Mouse (Mus musculus) stomach, embryonic 15.5 days (tissue): ENCODE measurements around the gene Mon2. TPM values are rescaled to one million over a fixed set of nuclear protein-coding genes. Genes with fewer than 3 reads are reported as not detected.

Source experiments
- ATAC-seq: fragments of 200-750 bp; cut with Nextera tagmentation; 2 replicates; pipeline ENCODE4 v1.8.0; 2017; ENCODE audit warnings: low read depth, moderate number of reproducible peaks, moderate TSS enrichment; ENCODE audit not compliant: insufficient read depth, low FRiP score
- H3K27ac ChIP-seq: fragments of 300-500 bp; sonication (generic); 2 replicates; pipeline ENCODE4 v1.5.1; 2015; ENCODE audit warnings: mild to moderate bottlenecking, inconsistent platforms
- H3K27me3 ChIP-seq: fragments of 300-500 bp; sonication (generic); replicated peaks from 2 replicates; pipeline ENCODE4 v1.6.1; 2015; ENCODE audit warnings: inconsistent platforms
- H3K36me3 ChIP-seq: fragments of 300-500 bp; sonication (generic); 2 replicates; pipeline ENCODE4 v1.6.1; 2015; ENCODE audit warnings: inconsistent platforms
- H3K4me1 ChIP-seq: fragments of 300-500 bp; sonication (generic); 2 replicates; pipeline ENCODE4 v1.6.1; 2015; ENCODE audit warnings: inconsistent platforms
- H3K4me2 ChIP-seq: fragments of 300-500 bp; sonication (generic); 2 replicates; pipeline ENCODE4 v1.6.1; 2015; ENCODE audit warnings: mild to moderate bottlenecking, inconsistent platforms
- H3K4me3 ChIP-seq: fragments of 300-500 bp; sonication (generic); replicated peaks from 2 replicates; pipeline ENCODE4 v1.5.1; 2015; ENCODE audit warnings: inconsistent platforms
- H3K9ac ChIP-seq: fragments of 300-500 bp; sonication (generic); 2 replicates; pipeline ENCODE4 v1.6.1; 2015; ENCODE audit warnings: inconsistent platforms
- H3K9me3 ChIP-seq: fragments of 300-500 bp; sonication (generic); 2 replicates; pipeline ENCODE4 v1.6.1; 2016; ENCODE audit warnings: inconsistent platforms
- WGBS: fragments of 180-500 bp; shearing (Covaris S2); methylation state at CpG from one replicate; pipeline ENCODE4 v1.1.7; 2015; 5-methylcytosine and 5-hydroxymethylcytosine counted together
- polyA plus RNA-seq: library from polyadenylated mRNA; unstranded; fragments of >200 nt; fragmentation: Nextera tagmentation; extraction: Ambion mirVana; gene quantifications from 2 replicates; pipeline ENCODE4 v1.2.1, GENCODE M21; 2015

Mon2 gene
- polyA plus RNA-seq, 1 experiment from 2014 or later = 24.5 TPM

- Histone ChIP-seq H3K4me2 (no peak overlapping the region), H3K4me3 (no peak overlapping the region), H3K36me3 (peaks cover 31% of the 10 kb centered on the region), H3K27me3 (no peaks in the 10 kb centered on the region), H3K9ac (no peak overlapping the region), H3K27ac (no peak overlapping the region), H3K4me1 (0 out of 2 replicates have a peak, but pooled peaks cover 3% of the 10 kb centered on the region), H3K9me3 (no peaks in the 10 kb centered on the region)
- WGBS = 89% methylated on average over 20 of the region's 20 CpGs
- ATAC-seq = no peak
Observed at GRCm38 (mm10) chr10:123005237-123006185, 70.8 kb downstream of the Mon2 start.

- no peaks in the 10 kb centered on the region for H3K27me3 ChIP-seq
- H3K9me3 ChIP-seq = no peaks in the 10 kb centered on the region
- H3K4me2 ChIP-seq = no peak overlapping the region
- no peak overlapping the region for H3K9ac ChIP-seq
- no peak overlapping the region; the same call in 1 of the 2 replicates for H3K27ac ChIP-seq
- 71% methylated on average over 15 of the region's 15 CpGs for WGBS
- H3K4me1 ChIP-seq = 0 out of 2 replicates have a peak, but pooled peaks cover 3% of the 10 kb centered on the region
- ATAC-seq = peak; percentile 39; the same call in 1 of the 2 replicates
- peaks cover 32% of the 10 kb centered on the region for H3K36me3 ChIP-seq
- no peak overlapping the region for H3K4me3 ChIP-seq
Observed at GRCm38 (mm10) chr10:123004475-123005236, 71.6 kb downstream of the Mon2 start.

GRCm38 (mm10) chr10:123001985-123002384 is 74.3 kb downstream of the Mon2 start:
- H3K36me3 ChIP-seq = peaks cover 35% of the 10 kb centered on the region
- no peak overlapping the region for H3K27ac ChIP-seq
- ATAC-seq = no peak
- H3K9me3 ChIP-seq = no peaks in the 10 kb centered on the region
- no peaks in the 10 kb centered on the region for H3K27me3 ChIP-seq
- WGBS = 81% methylated on average over 1 of the region's 1 CpGs
- H3K9ac ChIP-seq = no peak overlapping the region
- H3K4me3 ChIP-seq = no peak overlapping the region
- 0 out of 2 replicates have a peak, but pooled peaks cover 3% of the 10 kb centered on the region for H3K4me1 ChIP-seq
- H3K4me2 ChIP-seq = no peak overlapping the region

- Histone ChIP-seq H3K9ac (no peak overlapping the region), H3K27me3 (no peaks in the 10 kb centered on the region), H3K4me1 (0 out of 2 replicates have a peak, but pooled peaks cover 3% of the 10 kb centered on the region), H3K4me3 (no peak overlapping the region), H3K36me3 (peaks cover 37% of the 10 kb centered on the region), H3K4me2 (no peak overlapping the region), H3K9me3 (no peaks in the 10 kb centered on the region), H3K27ac (no peak overlapping the region)
- no peak for ATAC-seq
- 88% methylated on average over 3 of the region's 3 CpGs for WGBS
Observed at GRCm38 (mm10) chr10:123001363-123001762, 74.9 kb downstream of the Mon2 start.

- Histone ChIP-seq H3K4me1 (0 out of 2 replicates have a peak, but pooled peaks cover 3% of the 10 kb centered on the region), H3K27me3 (no peaks in the 10 kb centered on the region), H3K4me3 (no peak overlapping the region), H3K27ac (no peak overlapping the region), H3K36me3 (peaks cover 46% of the 10 kb centered on the region), H3K9ac (no peak overlapping the region), H3K9me3 (no peaks in the 10 kb centered on the region), H3K4me2 (no peak overlapping the region)
- WGBS = 79% methylated on average over 6 of the region's 6 CpGs
- no peak for ATAC-seq
Observed at GRCm38 (mm10) chr10:122999356-122999755, 76.9 kb downstream of the Mon2 start.

- Histone ChIP-seq H3K4me2 (no peak overlapping the region), H3K9me3 (no peaks in the 10 kb centered on the region), H3K4me1 (no peaks in the 10 kb centered on the region), H3K27me3 (no peaks in the 10 kb centered on the region), H3K9ac (no peak overlapping the region), H3K27ac (no peak overlapping the region), H3K36me3 (peaks cover 39% of the 10 kb centered on the region), H3K4me3 (no peak overlapping the region)
- ATAC-seq = no peak
- 81% methylated on average over 2 of the region's 2 CpGs for WGBS
Observed at GRCm38 (mm10) chr10:122997852-122998251, 78.5 kb downstream of the Mon2 start.

- peaks cover 30% of the 10 kb centered on the region for H3K36me3 ChIP-seq
- WGBS = 83% methylated on average over 17 of the region's 17 CpGs
- H3K9me3 ChIP-seq = no peaks in the 10 kb centered on the region
- H3K4me3 ChIP-seq = no peak overlapping the region
- no peak overlapping the region for H3K4me2 ChIP-seq
- ATAC-seq = no peak
- H3K27ac ChIP-seq = no peak overlapping the region
- no peak overlapping the region for H3K9ac ChIP-seq
- no peaks in the 10 kb centered on the region for H3K4me1 ChIP-seq
- H3K27me3 ChIP-seq = no peaks in the 10 kb centered on the region
Observed at GRCm38 (mm10) chr10:122994402-122995107, 81.8 kb downstream of the Mon2 start.

GRCm38 (mm10) chr10:122991648-122992047 is 84.7 kb downstream of the Mon2 start:
- Histone ChIP-seq H3K36me3 (peaks cover 16% of the 10 kb centered on the region), H3K9me3 (no peaks in the 10 kb centered on the region), H3K9ac (no peak overlapping the region), H3K27ac (0 out of 2 replicates have a peak overlapping the region, but pooled peaks have one; percentile 13), H3K4me1 (0 out of 2 replicates have a peak, but pooled peaks cover 5% of the 10 kb centered on the region), H3K27me3 (no peaks in the 10 kb centered on the region), H3K4me3 (no peak overlapping the region), H3K4me2 (no peak overlapping the region)
- WGBS = 89% methylated on average over 9 of the region's 9 CpGs
- no peak for ATAC-seq

GRCm38 (mm10) chr10:122991053-122991452 is 85.3 kb downstream of the Mon2 start:
- 80% methylated on average over 9 of the region's 9 CpGs for WGBS
- Histone ChIP-seq H3K9ac (no peak overlapping the region), H3K27me3 (no peaks in the 10 kb centered on the region), H3K4me3 (no peak overlapping the region), H3K36me3 (peaks cover 12% of the 10 kb centered on the region), H3K4me2 (no peak overlapping the region), H3K9me3 (no peaks in the 10 kb centered on the region), H3K4me1 (0 out of 2 replicates have a peak, but pooled peaks cover 5% of the 10 kb centered on the region), H3K27ac (peak overlapping the region; percentile 55; the same call in 1 of the 2 replicates)
- ATAC-seq = no peak

- peaks cover 9% of the 10 kb centered on the region for H3K36me3 ChIP-seq
- no peak for ATAC-seq
- H3K4me2 ChIP-seq = no peak overlapping the region
- WGBS = 83% methylated on average over 6 of the region's 6 CpGs
- no peak overlapping the region for H3K4me3 ChIP-seq
- 0 out of 2 replicates have a peak overlapping the region, but pooled peaks have one; percentile 18 for H3K27ac ChIP-seq
- H3K9ac ChIP-seq = no peak overlapping the region
- no peaks in the 10 kb centered on the region for H3K27me3 ChIP-seq
- no peaks in the 10 kb centered on the region for H3K9me3 ChIP-seq
- 0 out of 2 replicates have a peak, but pooled peaks cover 5% of the 10 kb centered on the region for H3K4me1 ChIP-seq
Observed at GRCm38 (mm10) chr10:122990606-122991005, 85.7 kb downstream of the Mon2 start.

GRCm38 (mm10) chr10:122989916-122990315 is 86.4 kb downstream of the Mon2 start:
- H3K9ac ChIP-seq = no peak overlapping the region
- no peaks in the 10 kb centered on the region for H3K27me3 ChIP-seq
- 75% methylated on average over 9 of the region's 9 CpGs for WGBS
- H3K4me2 ChIP-seq = no peak overlapping the region
- ATAC-seq = no peak
- H3K27ac ChIP-seq = no peak overlapping the region
- no peaks in the 10 kb centered on the region for H3K9me3 ChIP-seq
- H3K36me3 ChIP-seq = peaks cover 5% of the 10 kb centered on the region
- 0 out of 2 replicates have a peak, but pooled peaks cover 5% of the 10 kb centered on the region for H3K4me1 ChIP-seq
- H3K4me3 ChIP-seq = no peak overlapping the region
